Mouse (Mus musculus) spleen, embryonic (tissue): Measurements from ENCODE around the gene Muc4.

Source experiments
- CTCF ChIA-PET: fragments of 350-600 bp; sonication (Branson Sonifier 250); formaldehyde crosslinking; loops from one replicate; lab custom pipeline; 2022; lab: Charles Lee

Muc4 gene

DNA sequence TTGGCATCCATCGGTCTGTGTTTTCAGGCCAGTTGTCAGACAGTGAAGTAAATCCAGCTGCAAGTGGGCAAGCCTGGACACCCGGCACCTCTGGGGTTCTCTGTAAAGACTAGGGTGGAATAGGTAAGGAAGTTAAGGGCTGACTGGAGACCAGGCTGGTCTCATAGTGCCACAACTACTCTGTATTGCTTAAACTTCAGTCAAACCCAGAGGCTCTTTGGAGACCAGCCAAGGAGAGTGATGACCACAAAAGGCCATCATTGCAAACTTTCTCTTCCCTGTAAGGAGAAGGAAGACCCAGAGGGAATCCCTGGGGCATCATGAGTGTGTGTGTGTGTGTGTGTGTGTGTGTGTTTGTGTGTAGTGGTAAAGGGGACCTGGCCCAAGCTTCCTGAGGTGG lies 11.4 kb upstream of the Muc4 start:
- CTCF ChIA-PET, result interaction anchor here (0.6 kb wide), 1 partner anchor 223 kb away, joined by 7 read pairs; no protein-coding TSS in a partner anchor

DNA sequence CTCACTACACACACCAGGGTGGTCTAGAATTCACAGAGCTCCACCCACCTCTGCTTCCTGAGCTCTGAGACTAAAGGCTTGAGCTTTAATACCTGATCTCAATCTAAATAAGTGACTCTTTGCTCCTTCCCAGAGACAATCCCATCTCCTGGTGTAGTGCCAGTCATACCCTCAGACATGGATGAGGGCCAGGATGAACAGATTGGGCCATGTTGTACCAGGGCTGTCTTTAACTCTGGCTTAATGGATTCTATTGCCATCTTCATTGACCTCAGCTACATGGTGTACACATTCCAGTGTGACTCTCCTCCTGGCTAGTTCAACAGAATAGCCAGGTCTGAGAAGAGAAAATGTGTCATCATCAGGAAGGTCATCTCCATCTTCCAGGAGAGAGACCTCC lies 9.2 kb upstream of the Muc4 start:
- CTCF ChIA-PET, result no interaction called here

DNA sequence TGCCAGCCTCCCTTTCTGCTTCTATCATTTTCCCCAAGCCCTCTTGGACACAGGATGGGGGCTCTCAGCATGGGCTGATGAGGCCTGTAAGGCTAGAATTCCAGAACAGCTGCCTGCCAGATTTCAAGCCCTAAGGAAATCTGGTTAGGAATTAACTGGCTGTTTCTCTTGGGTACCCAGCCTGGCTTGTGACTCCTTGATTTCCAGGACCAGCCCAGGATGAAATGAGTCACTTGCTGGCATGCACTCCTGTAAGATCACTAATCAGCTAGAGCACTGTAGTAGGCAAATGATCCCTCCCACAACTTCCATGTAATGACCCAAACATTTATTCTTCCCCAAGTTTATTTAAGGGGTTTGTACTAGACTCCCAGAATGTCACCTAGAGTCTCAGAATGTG lies 7.4 kb upstream of the Muc4 start:
- CTCF ChIA-PET, result no interaction called here

DNA sequence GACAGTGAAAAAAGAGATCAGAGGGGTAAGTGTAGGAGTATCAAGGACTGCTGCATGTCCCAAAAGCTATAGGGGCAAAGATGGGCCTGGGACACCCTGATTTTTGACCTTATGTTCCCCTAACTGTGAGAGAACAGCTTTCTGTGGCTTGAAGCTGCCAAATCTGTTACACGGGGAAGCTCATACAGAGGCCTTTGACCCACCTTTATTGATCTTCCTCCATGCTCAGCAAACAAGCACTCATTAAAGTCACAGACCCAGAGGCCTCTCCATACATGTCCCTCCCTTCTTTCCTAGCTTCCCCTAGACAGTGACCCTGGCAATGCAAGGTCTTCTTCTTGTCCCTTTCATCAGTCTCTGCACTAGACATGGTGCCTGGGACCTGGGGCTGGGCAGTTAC lies 7.0 kb upstream of the Muc4 start:
- CTCF ChIA-PET, result no interaction called here

DNA sequence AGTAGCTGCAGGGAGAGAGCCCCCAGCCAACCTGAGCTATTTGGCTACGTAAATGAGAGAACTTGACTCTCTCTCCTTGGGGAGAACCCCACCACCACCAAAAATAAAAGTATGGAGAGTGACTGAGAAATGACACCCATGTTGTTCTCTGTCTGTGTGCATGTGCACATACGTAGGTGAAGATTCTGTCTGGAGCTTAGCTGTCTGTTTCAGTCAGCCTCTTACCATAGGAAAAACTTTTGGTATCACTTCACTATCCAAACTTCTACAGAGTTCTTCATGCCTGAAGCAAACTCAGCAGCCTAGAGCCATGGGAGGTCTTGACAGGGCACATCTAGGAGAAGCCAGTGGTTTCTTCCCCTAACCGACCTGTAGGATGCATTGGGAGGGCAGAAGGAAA lies 2.5 kb upstream of the Muc4 start:
- CTCF ChIA-PET, result interaction anchor here (0.7 kb wide), 1 partner anchor 31 kb away, joined by 4 read pairs; no protein-coding TSS in a partner anchor

DNA sequence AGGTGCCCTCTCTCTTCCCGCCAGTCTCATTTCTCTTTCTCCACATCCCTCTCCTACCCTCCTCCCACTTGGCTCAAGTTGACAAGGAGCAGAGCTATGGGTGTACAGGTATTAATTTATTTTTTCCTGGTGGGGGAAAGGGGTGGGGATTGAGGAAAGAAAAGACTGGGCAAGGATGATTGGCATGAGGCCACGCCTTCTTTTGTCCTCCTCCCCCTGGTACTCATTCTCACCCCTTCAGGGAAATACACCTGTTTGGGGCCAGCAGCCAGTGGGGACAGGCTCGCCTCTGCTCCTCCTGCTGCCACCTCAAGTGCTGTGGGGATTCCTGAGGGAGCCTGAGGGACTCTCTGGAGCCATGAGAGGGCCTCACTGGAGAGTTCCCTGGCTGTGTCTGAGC lies 336 bp downstream of the Muc4 start:
- CTCF ChIA-PET, result no interaction called here

DNA sequence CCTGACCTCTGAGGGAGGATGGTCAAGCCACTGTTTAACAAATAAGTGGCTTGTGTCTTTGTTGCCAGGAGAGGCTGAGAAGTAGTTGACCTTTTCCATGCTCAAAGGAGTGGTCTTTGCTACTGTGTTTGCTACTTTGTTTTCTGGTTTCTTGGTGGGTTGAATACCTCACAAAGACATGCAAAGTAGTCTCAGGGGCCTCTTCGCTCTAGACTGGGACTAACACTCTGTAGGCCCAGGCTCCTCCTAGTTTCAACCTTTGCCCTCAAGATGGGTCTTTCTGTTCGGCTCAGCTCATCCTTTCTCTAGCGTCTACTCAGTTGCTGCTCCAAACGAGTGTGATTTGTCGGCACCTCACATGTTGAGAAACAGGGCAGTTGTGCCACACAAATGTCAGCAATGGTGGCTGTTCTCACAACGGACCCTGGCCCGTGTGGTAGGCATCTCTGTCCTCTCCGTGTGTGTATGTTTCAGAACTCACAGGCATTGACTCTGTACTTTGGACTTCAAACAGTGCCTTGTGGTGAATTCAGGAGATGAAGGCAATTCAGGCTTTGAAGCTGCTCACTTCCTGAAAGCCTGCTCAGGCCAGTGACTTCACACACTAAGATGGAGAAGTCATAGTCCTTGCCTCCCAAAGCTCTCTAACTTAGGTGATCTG lies 4.4 kb downstream of the Muc4 start:
- CTCF ChIA-PET, result no interaction called here

DNA sequence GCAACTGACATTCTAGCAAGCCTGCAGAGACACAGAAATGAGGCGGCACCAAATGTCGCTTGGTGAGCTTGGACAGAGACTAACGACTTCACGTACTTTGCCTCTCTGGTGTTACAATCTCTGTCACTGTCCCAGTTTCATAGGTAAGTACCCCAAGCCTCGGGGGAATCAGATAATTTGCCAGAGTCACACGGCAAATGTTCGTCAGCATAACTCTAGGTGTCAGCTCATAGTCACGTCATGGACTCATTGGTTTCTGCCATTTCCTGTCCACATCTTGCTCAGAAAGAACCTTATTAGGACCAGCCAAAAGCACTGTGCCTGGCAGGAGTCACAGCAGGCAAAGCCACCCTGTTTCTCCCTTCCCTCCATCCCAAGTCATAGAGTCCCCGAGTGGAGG lies 5.7 kb downstream of the Muc4 start:
- CTCF ChIA-PET, result no interaction called here

DNA sequence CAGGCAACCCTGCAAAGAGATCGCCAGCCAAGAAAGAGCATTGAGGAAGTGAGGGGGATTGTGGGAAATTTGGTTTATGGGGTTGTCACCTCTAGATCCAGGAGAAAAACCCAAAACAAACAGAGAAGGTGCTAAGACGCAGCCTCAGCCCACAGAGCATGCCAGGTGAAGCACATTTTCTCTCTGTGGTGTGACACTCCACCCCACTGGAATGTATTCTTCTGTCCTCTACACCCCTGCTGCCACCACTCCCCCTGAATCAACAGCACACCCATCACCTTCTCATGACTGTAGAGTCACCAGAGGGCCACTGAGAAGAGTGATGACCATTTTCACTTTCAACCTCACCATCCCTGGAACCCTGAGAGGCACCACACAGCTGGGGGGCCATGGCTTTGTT lies 7.0 kb downstream of the Muc4 start:
- CTCF ChIA-PET, result no interaction called here

DNA sequence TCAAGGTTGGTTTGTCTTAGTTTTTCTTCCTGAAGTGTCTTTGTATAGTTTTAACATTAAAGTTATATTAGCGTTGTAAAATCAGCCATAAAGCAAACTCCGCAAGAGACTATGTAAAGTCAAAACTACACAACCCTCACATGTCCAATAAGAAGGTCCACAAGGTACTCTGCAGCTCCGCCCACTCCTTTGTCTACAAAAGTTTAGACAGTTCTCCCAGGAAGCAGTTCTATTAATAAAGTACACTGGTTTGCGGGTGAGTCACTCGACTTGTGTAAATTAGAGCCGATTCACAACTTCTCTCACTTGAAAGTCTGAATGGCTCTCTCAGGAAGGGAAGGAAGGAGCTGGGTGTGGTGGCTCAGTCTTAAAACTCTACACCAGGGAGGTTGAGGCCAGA lies 10.2 kb downstream of the Muc4 start:
- CTCF ChIA-PET, result no interaction called here

DNA sequence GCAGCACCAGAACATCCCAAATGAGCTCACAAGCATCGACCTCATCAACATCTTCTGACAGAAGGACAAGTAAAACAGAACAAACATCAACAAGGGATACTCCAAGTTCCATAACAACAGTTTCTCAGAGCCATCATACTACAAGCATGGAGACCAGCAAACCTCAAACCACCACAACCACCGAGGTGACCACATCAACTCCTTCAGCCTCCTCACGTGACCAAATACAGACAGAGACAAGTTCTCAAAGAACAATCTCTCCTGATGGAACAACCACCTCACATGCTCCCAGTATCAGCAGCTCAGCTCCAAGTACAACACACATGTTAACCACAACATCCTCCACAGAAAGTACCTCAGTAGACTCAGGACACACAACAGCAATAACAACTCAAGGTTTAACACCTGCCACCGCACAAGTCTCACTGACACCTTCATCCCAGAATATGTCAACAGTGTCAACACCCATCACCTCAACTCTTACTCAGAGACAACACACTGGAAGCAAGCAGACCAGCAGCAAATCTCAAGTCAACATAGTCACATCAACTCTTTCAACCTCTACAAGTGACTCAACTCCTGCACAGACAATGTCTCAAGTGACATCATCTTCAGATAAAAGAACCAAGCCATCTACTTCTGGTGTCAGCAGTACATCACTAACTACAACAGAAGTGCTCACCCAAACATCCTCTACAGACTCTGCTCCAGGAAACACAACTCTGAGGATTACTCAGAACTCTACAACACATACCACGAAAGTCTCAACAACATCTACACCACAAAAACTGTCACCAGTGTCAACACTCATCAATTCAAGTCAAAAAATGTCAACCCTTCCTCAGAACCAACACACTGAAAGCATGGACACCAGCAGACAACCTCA lies 14.8 kb downstream of the Muc4 start:
- CTCF ChIA-PET, result no interaction called here

DNA sequence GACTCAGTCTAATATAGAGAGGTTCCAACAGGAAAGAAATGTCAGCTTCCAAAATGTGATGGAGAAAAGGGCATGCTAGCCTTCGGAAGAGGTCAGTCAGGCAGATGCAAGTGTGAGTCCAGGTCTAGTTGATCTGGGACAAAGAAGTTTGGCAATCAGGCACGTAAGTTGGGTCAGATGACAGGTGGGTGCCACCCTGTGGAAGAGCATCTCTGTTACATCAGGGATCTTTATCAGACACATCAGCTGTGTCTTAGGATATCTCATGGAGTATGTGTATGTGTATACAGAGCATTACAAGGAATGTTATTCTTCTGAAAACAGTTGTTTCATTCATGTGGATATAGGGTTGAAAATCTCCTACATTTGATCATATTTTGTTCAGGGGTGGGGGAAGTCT lies 28.9 kb downstream of the Muc4 start:
- CTCF ChIA-PET, result no interaction called here

DNA sequence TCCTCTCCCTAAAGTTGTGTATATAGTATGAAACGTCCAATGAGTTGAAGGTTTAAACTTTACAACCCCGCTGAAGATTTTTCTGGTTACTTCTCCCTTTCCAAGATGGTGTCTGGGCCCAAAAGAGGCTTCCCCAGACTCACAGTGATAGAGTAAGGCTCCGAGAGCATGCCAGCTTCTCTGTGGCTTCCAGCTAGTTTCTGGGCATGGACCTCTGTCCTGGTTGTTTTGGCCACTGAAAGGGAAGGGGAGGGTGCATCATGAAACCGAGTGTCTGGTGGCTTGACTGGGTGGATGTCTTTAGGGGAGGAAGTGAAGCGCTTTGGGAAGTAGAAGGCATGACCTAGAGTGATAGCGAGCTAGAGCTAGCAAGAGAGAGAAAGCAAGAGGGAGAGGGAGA lies 29.3 kb downstream of the Muc4 start:
- CTCF ChIA-PET, result interaction anchor here (0.5 kb wide), 1 partner anchor 50 kb away, joined by 3 read pairs; no protein-coding TSS in a partner anchor

DNA sequence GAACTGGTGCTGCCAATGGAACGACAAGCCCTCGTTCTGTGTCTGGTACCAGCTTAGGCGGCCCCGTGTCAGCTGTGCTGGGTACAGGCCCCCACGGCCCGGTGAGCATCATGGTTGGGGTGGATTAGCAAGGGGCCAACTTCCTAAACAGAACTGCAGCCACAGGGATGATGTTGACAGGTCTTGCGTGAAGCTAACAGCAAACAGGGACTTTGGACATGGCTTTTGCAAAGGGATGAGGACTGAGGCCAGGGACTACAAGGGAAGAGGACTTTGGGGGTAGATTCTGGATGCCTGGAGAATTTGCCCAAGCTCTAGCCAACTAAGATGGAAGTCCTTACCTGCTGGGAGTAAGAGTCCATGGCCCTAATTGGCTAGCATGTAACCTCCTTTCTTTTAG lies 31.2 kb downstream of the Muc4 start:
- CTCF ChIA-PET, result no interaction called here

DNA sequence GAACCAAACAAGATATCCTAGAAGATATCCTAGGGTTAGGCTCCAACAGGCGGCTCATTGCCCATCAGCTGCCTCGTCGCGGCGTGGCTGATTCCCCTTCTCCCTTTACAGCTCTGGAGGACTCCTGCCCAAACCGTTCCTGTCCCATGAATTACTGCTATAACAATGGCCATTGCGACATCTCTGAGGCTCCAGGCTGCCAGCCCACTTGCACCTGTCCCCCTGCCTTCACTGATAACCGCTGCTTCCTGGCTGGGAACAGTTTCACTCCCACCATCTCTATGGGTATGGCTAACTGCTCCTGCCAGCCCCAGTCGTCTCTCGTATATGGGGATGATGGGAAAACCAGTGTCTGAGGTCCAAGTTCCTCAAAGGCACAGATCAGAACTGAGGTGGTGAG lies 41.0 kb downstream of the Muc4 start:
- CTCF ChIA-PET, result no interaction called here

DNA sequence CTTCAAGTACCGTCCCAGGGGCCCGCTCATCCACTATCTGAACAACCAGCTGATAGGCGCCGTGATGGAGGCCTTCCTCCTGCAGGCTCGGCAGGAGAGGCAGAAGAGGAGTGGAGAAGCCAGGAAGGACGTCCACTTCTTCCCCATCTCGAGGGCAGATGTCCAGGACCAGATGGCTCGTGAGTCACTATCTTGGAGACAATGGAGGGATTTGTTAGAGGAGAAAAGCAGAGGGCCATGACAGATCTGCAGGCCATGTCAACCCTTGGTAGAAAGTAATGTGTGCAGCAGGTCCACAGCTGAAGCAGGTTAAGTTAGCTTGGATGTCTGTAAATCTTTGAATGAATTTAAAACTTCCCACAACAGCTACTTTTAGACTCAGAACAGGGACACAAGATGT lies 43.3 kb downstream of the Muc4 start:
- CTCF ChIA-PET, result no interaction called here

DNA sequence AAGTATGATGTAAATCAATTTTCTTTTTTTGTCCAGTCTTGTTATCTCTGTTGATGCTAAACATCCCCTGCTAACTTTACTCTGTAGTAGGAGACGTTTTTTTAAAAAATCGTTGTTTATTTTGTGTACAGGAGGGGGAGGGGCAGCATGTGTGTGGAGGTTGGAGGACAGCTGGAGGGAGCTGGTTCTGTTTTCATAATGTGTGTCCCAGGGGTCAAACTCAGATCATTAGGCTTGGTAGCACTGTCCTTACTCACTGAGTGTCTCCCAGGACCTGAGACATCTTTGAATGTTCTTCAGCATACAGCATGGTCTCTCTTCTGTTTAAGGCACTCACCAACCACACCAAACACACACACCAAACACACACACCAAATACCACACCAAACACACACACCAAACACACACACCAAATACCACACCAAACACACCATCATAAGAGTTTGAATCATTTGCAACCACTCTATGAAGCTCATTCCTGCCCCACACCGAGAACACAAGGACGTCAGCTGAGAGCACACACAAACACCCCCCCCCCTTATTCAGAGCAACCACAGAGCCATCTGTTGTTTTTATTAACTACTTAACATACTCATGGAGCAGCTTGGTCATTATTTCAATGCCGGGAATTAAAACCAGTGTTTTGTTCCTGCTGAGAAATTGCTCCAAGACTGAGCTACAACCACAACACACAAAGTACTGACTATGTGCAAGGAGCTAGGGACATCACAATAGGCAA lies 47.8 kb downstream of the Muc4 start:
- CTCF ChIA-PET, result no interaction called here

DNA sequence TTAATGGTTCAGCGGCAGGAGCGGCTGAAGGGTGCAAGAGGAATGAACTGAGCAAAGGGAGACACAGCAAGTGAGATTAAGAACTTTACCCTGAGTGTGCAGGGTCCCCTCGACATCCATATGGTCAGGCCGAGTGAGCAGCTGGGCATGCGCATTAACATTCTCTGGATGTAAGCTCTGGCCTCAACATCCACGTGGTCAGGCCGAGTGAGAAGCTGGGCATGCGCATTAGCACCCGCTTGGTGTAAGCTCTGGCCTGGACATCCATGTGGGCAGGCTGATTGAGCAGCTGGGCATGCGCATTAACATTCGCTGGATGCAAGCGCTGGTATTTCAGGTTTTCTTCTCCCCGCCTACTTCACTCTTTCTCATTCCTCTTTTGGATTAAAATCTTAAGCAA lies 49.2 kb downstream of the Muc4 start:
- CTCF ChIA-PET, result no interaction called here

DNA sequence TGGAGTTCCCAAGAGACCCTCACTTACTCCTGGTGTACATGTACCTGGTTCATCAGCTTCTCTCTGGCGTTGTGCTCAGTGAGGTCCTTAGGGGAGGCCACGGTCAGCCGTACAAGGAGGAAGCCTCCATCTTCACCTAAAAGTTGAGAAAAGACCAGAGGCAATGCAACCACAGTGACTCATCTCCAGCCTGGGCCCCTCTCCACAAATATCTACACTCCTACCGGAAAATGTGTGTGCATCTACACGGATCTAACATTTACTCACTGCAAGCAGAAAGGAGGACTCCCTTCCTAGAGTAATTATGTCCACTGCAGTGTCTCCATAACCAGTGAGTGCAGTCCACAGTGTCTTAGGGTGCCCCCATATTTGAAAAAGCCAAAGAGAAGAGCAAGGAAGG lies 54.4 kb downstream of the Muc4 start:
- CTCF ChIA-PET, result no interaction called here

DNA sequence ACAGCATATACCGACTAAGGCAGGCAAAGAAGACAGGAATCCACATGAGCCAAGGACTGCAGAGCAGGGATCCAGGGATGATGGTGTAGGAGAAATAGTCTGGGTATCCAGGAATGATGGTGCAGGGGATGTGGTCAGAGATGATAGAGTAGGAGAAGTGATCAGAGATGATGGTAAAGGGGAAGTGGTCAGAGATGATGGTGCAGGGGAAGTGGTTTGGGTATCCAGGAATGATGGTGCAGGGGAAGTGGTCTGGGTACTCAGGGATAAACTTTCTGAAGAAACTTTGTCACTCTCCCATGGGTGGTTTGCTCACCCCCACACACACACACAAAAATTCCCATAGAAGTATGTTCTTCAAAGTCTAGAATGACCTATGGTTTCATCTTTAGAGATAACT lies 59.5 kb downstream of the Muc4 start:
- CTCF ChIA-PET, result no interaction called here

DNA sequence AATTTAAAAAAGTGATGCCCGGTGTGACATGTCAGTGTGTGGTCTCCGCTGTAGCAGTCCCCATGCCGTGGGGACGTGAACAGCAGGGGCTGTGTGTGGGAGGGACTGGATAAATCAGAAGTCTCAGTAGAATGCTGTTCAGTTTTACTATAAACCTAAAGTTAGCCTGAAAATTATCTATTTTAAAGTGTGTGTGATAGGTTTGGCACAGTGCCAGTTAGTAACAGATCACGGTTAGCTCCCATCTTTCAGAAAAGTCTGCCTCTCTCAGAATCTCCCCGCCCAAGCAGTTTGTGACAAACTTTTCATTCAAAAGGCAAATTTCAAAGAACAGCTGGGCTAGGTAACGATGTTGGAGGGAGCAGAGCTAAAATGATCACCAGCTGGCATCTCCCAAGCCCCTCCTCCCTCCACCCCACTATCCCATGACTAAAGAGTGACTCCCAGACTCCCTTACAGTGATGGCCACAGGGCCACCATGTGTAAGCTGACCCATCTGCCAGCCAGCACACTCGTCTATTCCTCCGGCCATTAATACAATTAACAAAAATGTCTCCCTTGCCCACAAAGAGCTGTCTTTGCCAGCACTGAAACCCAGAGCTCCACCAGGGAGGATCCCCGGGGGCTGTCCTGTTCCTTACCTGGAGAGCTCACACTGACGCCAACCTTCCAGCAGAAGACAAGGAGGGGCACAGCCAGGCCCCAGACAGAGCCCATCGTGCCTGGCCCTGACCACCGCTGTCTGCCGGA lies 61.2 kb downstream of the Muc4 start:
- CTCF ChIA-PET, result no interaction called here

DNA sequence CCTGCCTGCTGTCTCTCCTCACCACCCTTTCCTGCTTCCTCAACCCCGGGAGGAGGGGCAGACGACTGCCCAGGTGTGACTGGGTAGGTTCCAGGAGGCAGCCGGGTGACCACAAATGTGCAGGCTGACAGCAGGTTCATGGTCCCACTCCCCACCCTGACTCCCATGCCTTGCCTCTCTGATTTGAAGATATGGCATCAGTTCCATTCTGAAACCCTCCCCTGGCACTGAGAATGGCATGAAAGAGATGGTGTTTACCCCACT lies 61.7 kb downstream of the Muc4 start, which contains the start of gene Muc20:
Gene Muc20 (minus strand): TSS at position 10 of the 264 bp plus-strand sequence.
- CTCF ChIA-PET, result no interaction called here
